Mouse (Mus musculus): ENCODE results near the gene Bsg.
"Not testable (repeated sequence)": the region's sequence is repeated elsewhere in the genome, so short reads cannot be mapped to it uniquely, and the experiment has no call there.

Gene Bsg

GRCm38 (mm10) chr10:79735361-79735760 lies 31.1 kb downstream of the Bsg start:
- no peak for DNase-seq (ENCODE audit: low spot score)

- no peak for DNase-seq (ENCODE audit: low spot score)
Observed at GRCm38 (mm10) chr10:79736706-79737105, 32.4 kb downstream of the Bsg start.

GRCm38 (mm10) chr10:79738259-79738658 lies 34.0 kb downstream of the Bsg start:
- no peak for DNase-seq (ENCODE audit: low spot score)

- no peak for DNase-seq (ENCODE audit: low spot score)
Observed at GRCm38 (mm10) chr10:79739234-79739633, 34.9 kb downstream of the Bsg start.

- no peak for DNase-seq (ENCODE audit: low spot score)
Observed at GRCm38 (mm10) chr10:79740863-79741262, 36.6 kb downstream of the Bsg start.

GRCm38 (mm10) chr10:79743161-79743560 lies 38.9 kb downstream of the Bsg start:
- no peak for DNase-seq (ENCODE audit: low spot score)

- DNase-seq (ENCODE audit: low spot score): no peak
Observed at GRCm38 (mm10) chr10:79743650-79744365, 39.5 kb downstream of the Bsg start.

- DNase-seq (ENCODE audit: low spot score): no peak
Observed at GRCm38 (mm10) chr10:79745411-79745810, 41.1 kb downstream of the Bsg start.

GRCm38 (mm10) chr10:79745898-79746773 lies 41.8 kb downstream of the Bsg start, which contains the start of gene Polrmt:
Gene Polrmt, minus strand, starts transcription at chr10:79746581.
- DNase-seq (ENCODE audit: low spot score): peak; percentile 98

- no peak for DNase-seq (ENCODE audit: low spot score)
Observed at GRCm38 (mm10) chr10:79746774-79747151, 42.5 kb downstream of the Bsg start.

- DNase-seq (ENCODE audit: low spot score): no peak
Observed at GRCm38 (mm10) chr10:79748496-79748895, 44.2 kb downstream of the Bsg start.

GRCm38 (mm10) chr10:79754856-79755516 lies 50.7 kb downstream of the Bsg start, which contains the start of gene Fgf22:
Gene Fgf22, plus strand, starts transcription at chr10:79755076.
- DNase-seq (ENCODE audit: low spot score): peak; percentile 44

GRCm38 (mm10) chr10:79755854-79756253 lies 51.6 kb downstream of the Bsg start:
- DNase-seq (ENCODE audit: low spot score): no peak

GRCm38 (mm10) chr10:79756660-79757059 lies 52.4 kb downstream of the Bsg start:
- DNase-seq (ENCODE audit: low spot score): no peak

GRCm38 (mm10) chr10:79759675-79760074 lies 55.4 kb downstream of the Bsg start:
- DNase-seq (ENCODE audit: low spot score): not testable (repeated sequence)

- DNase-seq (ENCODE audit: low spot score): no peak
Observed at GRCm38 (mm10) chr10:79760603-79761143, 56.4 kb downstream of the Bsg start.
